Mouse (Mus musculus) layer of hippocampus, adult 11-12 months (tissue): ENCODE measurements at regions not wholly inside any gene's neighbourhood (a gene's known extent, or its start where the extent isn't known, plus 50 kb on each side); places are given as distances from the start of the nearest gene placed in this dataset.
A peak's percentile ranks its signal among the peaks of the same experiment; 100 is the strongest.

ENCODE experiments used
- DNase-seq: peaks from one replicate; pipeline ENCODE4 v3.0.0; 2022; ENCODE audit warnings: low spot score

GRCm38 (mm10) chr10:60889792-60890191, 58.4 kb upstream of the Unc5b start:
- DNase-seq, result peak; percentile 15

- no peak for DNase-seq
These were observed 57.2 kb upstream of the Unc5b start for GRCm38 (mm10) chr10:60888541-60888940.

GRCm38 (mm10) chr10:60885348-60886275, 54.2 kb upstream of the Unc5b start:
- no peak for DNase-seq

GRCm38 (mm10) chr10:60884806-60885205, 53.4 kb upstream of the Unc5b start:
- no peak for DNase-seq
